Mouse (Mus musculus): ENCODE results near the gene Defb19. TPM values are rescaled to one million over a fixed set of nuclear protein-coding genes. Genes with fewer than 3 reads are reported as not detected.

Defb19 gene
- polyA plus RNA-seq, 1 experiment, result not detected

GRCm38 (mm10) chr2:152544691-152545090, 35.4 kb downstream of the Defb19 start:
- H3K27ac ChIP-seq (ENCODE audit: insufficient read depth, low read length), result no peak overlapping the region
- H3K4me1 ChIP-seq (ENCODE audit: control insufficient read depth, insufficient read depth, low read length), result no peaks in the 10 kb centered on the region
- DNase-seq, result peak; percentile 13 to 22
- 15% methylated on average over 4 of the region's 4 CpGs for WGBS
- H3K4me3 ChIP-seq (replicated peaks; ENCODE audit: insufficient read depth, low read depth, low read length), result no peak overlapping the region
- TF ChIP-seq CTCF (IDR thresholded peaks at IDR 0.05; ENCODE audit: borderline replicate concordance, insufficient read depth, low read depth, low read length) (peak; percentile 51; the same call in 1 of the 2 replicates), POLR2A (IDR thresholded peaks at IDR 0.05; ENCODE audit: borderline replicate concordance, insufficient read depth, low read length) (no peak)
- no peaks in the 10 kb centered on the region; the same call in 1 of the 2 replicates for H3K27me3 ChIP-seq (ENCODE audit: control insufficient read depth, insufficient read depth, low read length)

GRCm38 (mm10) chr2:152543478-152543877, 36.6 kb downstream of the Defb19 start:
- H3K4me1 ChIP-seq (ENCODE audit: control insufficient read depth, insufficient read depth, low read length), result no peaks in the 10 kb centered on the region
- TF ChIP-seq CTCF (IDR thresholded peaks at IDR 0.05; ENCODE audit: borderline replicate concordance, insufficient read depth, low read depth, low read length) (no peak), POLR2A (IDR thresholded peaks at IDR 0.05; ENCODE audit: borderline replicate concordance, insufficient read depth, low read length) (no peak)
- no peak overlapping the region for H3K4me3 ChIP-seq (replicated peaks; ENCODE audit: insufficient read depth, low read depth, low read length)
- DNase-seq, result no peak
- WGBS, result 52% methylated on average over 4 of the region's 4 CpGs
- no peak overlapping the region for H3K27ac ChIP-seq (ENCODE audit: insufficient read depth, low read length)
- H3K27me3 ChIP-seq (ENCODE audit: control insufficient read depth, insufficient read depth, low read length), result no peaks in the 10 kb centered on the region

GRCm38 (mm10) chr2:152542897-152543296, 37.2 kb downstream of the Defb19 start:
- TF ChIP-seq CTCF (IDR thresholded peaks at IDR 0.05; ENCODE audit: borderline replicate concordance, insufficient read depth, low read depth, low read length) (no peak), POLR2A (IDR thresholded peaks at IDR 0.05; ENCODE audit: borderline replicate concordance, insufficient read depth, low read length) (no peak)
- H3K4me3 ChIP-seq (replicated peaks; ENCODE audit: insufficient read depth, low read depth, low read length), result no peak overlapping the region
- WGBS, result 79% methylated on average over 2 of the region's 2 CpGs
- H3K4me1 ChIP-seq (ENCODE audit: control insufficient read depth, insufficient read depth, low read length), result no peaks in the 10 kb centered on the region
- no peak for DNase-seq
- no peak overlapping the region for H3K27ac ChIP-seq (ENCODE audit: insufficient read depth, low read length)
- H3K27me3 ChIP-seq (ENCODE audit: control insufficient read depth, insufficient read depth, low read length), result no peaks in the 10 kb centered on the region

- Histone ChIP-seq H3K27ac (ENCODE audit: insufficient read depth, low read length) (no peak overlapping the region), H3K4me3 (replicated peaks; ENCODE audit: insufficient read depth, low read depth, low read length) (no peak overlapping the region), H3K4me1 (ENCODE audit: control insufficient read depth, insufficient read depth, low read length) (no peaks in the 10 kb centered on the region), H3K27me3 (ENCODE audit: control insufficient read depth, insufficient read depth, low read length) (no peaks in the 10 kb centered on the region)
- no peak for DNase-seq
- 90% methylated on average over 9 of the region's 9 CpGs for WGBS
- no peak for TF ChIP-seq POLR2A (IDR thresholded peaks at IDR 0.05; ENCODE audit: borderline replicate concordance, insufficient read depth, low read length)
- TF ChIP-seq CTCF (IDR thresholded peaks at IDR 0.05; ENCODE audit: borderline replicate concordance, insufficient read depth, low read depth, low read length), result no peak
These were observed 38.1 kb downstream of the Defb19 start for GRCm38 (mm10) chr2:152541979-152542378.

- WGBS, result 53% methylated on average over 13 of the region's 13 CpGs
- no peak within 1 kb of the TSS for H3K4me3 ChIP-seq (replicated peaks; ENCODE audit: insufficient read depth, low read depth, low read length)
- H3K4me1 ChIP-seq (ENCODE audit: control insufficient read depth, insufficient read depth, low read length), result no peaks in the 10 kb centered on the region
- TF ChIP-seq POLR2A (IDR thresholded peaks at IDR 0.05; ENCODE audit: borderline replicate concordance, insufficient read depth, low read length) (no peak), CTCF (IDR thresholded peaks at IDR 0.05; ENCODE audit: borderline replicate concordance, insufficient read depth, low read depth, low read length) (0 out of 2 replicates have a peak, but pooled peaks have one; percentile 8)
- no peak within 1 kb of the TSS for H3K27ac ChIP-seq (ENCODE audit: insufficient read depth, low read length)
- no peak for DNase-seq
- no peaks in the 10 kb centered on the region for H3K27me3 ChIP-seq (ENCODE audit: control insufficient read depth, insufficient read depth, low read length)
These were observed 40.0 kb downstream of the Defb19 start, which contains the start of gene Defb29 for GRCm38 (mm10) chr2:152539944-152540710. Defb29 (minus strand) TSS chr2:152540098.

Other genes starting within 250 kb of the Defb19 start
- 205 and 208 TPM in 2 replicates for gene Rbck1, start 247.7 kb downstream of the Defb19 start, polyA plus RNA-seq (2012; rRNA removed)
- gene Trib3, start 236.3 kb downstream of the Defb19 start, polyA plus RNA-seq (2012; rRNA removed), result 1.1 TPM in 2 replicates
- gene Nrsn2, start 203.7 kb downstream of the Defb19 start, polyA plus RNA-seq (2012; rRNA removed), result 124 and 142 TPM in 2 replicates
- 11.1 and 12.1 TPM in 2 replicates for gene Sox12, start 182.2 kb downstream of the Defb19 start, polyA plus RNA-seq (2012; rRNA removed)
- 10.7 and 11.9 TPM in 2 replicates for gene Zcchc3, start 165.3 kb downstream of the Defb19 start, polyA plus RNA-seq (2012; rRNA removed)
- 2.6 and 3.9 TPM in 2 replicates for gene 6820408C15Rik, start 164.7 kb downstream of the Defb19 start, polyA plus RNA-seq (2012; rRNA removed)
- gene Defb23, start 115.7 kb downstream of the Defb19 start, polyA plus RNA-seq (2012; rRNA removed), result not detected in 2 replicates
- 0.23 TPM in 1 of 2 replicates, not detected in the other for gene Defb20, start 103.2 kb downstream of the Defb19 start, polyA plus RNA-seq (2012; rRNA removed)
- not detected in 2 replicates for gene Defb22, start 90.2 kb downstream of the Defb19 start, polyA plus RNA-seq (2012; rRNA removed)
- gene Defb26, start 68.6 kb downstream of the Defb19 start, polyA plus RNA-seq (2012; rRNA removed), result not detected in 2 replicates
- gene Defb28, start 62.1 kb downstream of the Defb19 start, polyA plus RNA-seq (2012; rRNA removed), result not detected in 2 replicates
- not detected in 2 replicates for gene Defb29, start 40.2 kb downstream of the Defb19 start, polyA plus RNA-seq (2012; rRNA removed)
- not detected in 2 replicates for gene Gm17416, start 11.0 kb downstream of the Defb19 start, polyA plus RNA-seq (2012; rRNA removed)
- gene Defb21, start 7.6 kb downstream of the Defb19 start, polyA plus RNA-seq (2012; rRNA removed), result not detected in 2 replicates
- not detected in 2 replicates for gene Defb45, start 19.1 kb upstream of the Defb19 start, polyA plus RNA-seq (2012; rRNA removed)
- gene Defb36, start 24.0 kb upstream of the Defb19 start, polyA plus RNA-seq (2012; rRNA removed), result not detected in 2 replicates
- not detected in 2 replicates for gene Defb25, start 42.7 kb upstream of the Defb19 start, polyA plus RNA-seq (2012; rRNA removed)
- 0.76 and 0.90 TPM in 2 replicates for gene Rem1, start 46.6 kb upstream of the Defb19 start, polyA plus RNA-seq (2012; rRNA removed)
- gene H13, start 89.1 kb upstream of the Defb19 start, polyA plus RNA-seq (2012; rRNA removed), result 80.5 and 83.5 TPM in 2 replicates
- 19.2 and 19.9 TPM in 2 replicates for gene Mcts2, start 106.7 kb upstream of the Defb19 start, polyA plus RNA-seq (2012; rRNA removed)
- gene Id1, start 155.9 kb upstream of the Defb19 start, polyA plus RNA-seq (2012; rRNA removed), result 63.8 and 68.7 TPM in 2 replicates
- gene Cox4i2, start 173.9 kb upstream of the Defb19 start, polyA plus RNA-seq (2012; rRNA removed), result 9.2 and 9.7 TPM in 2 replicates

Measured in cerebellum, adult 2 months (tissue).